Mouse (Mus musculus) gastrocnemius, postnatal 14 days (tissue): Measurements from ENCODE around the gene Creld1. TPM values are rescaled to one million over a fixed set of nuclear protein-coding genes. Genes with fewer than 3 reads are reported as not detected.
A peak's percentile ranks its signal among the peaks of the same experiment; 100 is the strongest.

Source experiments
- DNase-seq: peaks from one replicate; pipeline ENCODE4 v3.0.0; 2021; ENCODE audit warnings: mixed read lengths
- intact Hi-C: fragments of 180-260 bp; cut with DNase I; formaldehyde crosslinking; loops from one replicate; pipeline ENCODE4 v1.15.1; 2025; ENCODE audit warnings: low total_unique reads
- total RNA-seq, 2 experiments: library from RNA; stranded (reverse); gene quantifications; 2 replicates each; pipeline ENCODE4 v1.2.3; 2021

Gene Creld1
- total RNA-seq, 2 experiments from 2014 or later = 37.1 to 39.6 TPM

DNA sequence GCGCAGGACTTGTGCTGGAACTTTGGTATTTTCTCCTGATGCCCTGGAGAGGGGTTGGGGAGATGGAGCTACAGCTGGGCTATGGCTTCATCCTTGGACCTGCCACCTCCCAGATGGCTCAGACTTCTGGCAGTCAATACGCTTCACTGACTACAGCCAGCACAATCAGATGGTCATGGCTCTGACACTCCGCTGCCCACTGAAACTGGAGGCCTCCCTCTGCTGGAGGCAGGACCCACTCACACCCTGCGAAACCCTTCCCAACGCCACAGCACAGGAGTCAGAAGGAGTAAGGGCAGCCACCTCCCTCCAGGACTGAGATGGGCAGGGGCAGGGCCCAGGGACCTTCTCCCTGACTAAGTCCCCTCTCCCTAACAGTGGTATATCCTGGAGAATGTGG is 17.5 kb upstream of the Creld1 start:
- DNase-seq = peak; percentile 26
- intact Hi-C loops = loop anchor here (5.0 kb wide), 1 partner anchor 38 kb away; no protein-coding TSS in a partner anchor

DNA sequence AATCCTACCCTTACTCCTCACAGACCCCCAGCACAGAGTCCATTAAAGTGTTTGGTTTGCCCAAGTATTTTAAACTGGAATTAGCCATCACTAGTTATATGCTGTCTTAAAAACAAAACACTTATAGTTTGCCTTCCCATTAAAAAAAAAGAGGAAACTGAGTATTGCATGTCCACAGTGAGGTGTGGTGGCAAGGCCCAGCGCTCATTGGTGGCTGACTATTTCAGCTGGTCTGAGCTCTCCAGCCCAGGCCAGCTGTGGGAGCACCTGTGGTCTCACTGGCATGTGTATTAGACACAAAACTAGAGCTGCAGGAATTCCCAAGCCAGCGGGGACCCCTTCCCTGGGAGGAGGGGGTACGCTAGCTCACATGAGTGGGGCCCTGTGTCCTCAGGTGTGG is 14.6 kb upstream of the Creld1 start:
- DNase-seq = no peak
- intact Hi-C loops = loop anchor here (5.0 kb wide), 1 partner anchor 41 kb away; no protein-coding TSS in a partner anchor

DNA sequence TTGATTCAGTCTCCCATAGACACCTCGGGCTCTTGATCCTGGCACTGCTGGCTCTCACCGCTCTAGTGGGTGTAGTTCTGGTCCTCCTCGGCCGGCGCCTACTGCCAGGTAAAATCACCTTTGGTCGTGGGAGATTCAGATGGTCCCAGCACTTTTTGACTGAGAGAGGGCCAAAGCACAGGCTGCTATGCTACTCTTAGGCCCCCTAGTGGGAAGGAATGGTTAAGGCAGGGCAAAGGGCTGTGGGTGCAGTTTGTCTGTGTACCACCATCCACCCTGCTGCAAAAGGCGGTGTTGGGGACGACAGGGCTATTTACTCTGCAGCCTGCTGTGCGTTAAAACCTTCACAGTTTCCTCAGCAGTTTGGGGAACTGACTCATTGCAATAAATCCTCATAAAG is 14.1 kb upstream of the Creld1 start:
- intact Hi-C loops = loop anchor here (5.0 kb wide), 1 partner anchor 42 kb away; no protein-coding TSS in a partner anchor
- peak; percentile 61 for DNase-seq

DNA sequence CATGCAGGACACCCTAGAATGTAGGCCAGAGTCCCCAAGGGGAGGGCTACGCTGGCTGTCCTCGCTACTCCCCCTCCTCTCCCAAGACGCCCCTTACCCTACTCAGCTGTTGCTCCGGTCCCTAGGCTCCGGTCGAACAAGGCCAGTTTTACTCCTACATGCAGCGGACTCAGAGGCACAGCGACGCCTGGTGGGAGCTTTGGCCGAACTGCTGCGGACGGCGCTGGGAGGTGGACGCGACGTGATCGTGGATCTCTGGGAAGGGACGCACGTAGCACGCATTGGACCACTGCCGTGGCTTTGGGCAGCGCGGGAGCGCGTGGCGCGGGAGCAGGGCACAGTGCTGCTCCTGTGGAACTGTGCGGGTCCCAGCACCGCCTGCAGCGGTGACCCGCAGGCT is 13.7 kb upstream of the Creld1 start:
- DNase-seq = peak; percentile 82
- intact Hi-C loops = loop anchor here (5.0 kb wide), 1 partner anchor 42 kb away; no protein-coding TSS in a partner anchor

DNA sequence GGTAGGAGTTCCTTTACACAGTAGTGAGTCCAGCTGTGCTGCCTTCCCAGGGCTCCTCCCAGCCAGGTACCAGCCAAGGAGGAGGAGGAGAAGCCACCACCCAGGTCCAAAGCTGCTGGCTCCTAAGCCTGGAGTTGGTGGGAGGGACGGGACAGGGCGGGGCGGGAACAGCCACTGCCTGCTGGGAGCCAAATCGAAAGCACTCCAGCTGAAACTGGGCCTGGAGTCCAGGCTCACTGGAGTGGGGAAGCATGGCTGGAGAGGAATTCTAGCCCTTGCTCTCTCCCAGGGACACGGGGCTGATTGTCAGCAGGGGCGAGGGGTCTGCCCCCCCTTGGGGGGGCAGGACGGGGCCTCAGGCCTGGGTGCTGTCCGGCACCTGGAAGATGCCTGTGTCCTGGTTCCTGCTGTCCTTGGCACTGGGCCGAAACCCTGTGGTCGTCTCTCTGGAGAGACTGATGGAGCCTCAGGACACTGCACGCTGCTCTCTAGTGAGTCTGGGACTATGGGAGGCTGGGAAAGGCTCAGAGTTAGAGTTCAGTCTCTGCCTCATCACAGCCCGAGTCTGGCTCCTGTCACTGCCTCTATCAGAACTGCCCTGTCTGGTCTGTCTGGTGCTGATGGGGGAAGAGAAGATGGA is 11.7 kb upstream of the Creld1 start, which contains the start of gene Il17rc:
TSS of gene Il17rc (plus strand) at position 131 of the 640 bp plus-strand sequence.
- intact Hi-C loops = no loop called here
- peak; percentile 76 for DNase-seq

DNA sequence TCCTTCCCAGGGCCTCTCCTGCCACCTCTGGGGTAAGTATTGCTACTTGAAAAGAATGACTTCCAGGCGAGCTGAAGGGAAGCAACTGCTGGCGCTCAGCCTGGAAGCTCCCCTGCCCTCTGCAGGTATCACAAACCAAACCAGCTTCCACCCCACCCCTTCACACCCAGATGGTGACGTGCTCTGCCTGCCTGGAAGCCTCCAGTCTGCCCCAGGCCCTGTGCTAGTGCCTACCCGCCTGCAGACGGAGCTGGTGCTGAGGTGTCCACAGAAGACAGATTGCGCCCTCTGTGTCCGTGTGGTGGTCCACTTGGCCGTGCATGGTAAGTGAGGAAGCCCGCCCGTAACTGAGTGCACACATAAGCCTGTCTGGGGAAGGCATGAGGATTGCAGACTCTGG is 11.0 kb upstream of the Creld1 start:
- no peak for DNase-seq
- intact Hi-C loops = no loop called here

DNA sequence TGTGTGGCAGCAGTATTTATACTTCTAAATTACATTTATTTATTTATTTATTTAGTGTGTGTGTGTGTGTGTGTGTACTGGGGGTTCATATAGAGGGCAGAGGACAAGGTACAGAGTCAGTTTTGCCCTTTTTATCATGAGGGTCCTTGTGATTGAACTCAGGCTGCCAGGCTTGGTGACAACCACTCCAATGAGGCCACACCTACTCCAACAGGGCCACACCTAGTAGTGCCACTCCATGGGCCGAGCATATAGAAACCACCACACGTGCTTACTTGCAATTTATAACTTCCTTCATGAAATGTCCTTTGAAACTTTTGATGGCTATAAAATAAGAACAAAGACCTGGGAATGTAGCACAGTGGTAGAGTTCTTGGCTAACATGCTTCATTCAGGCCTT is 9.9 kb upstream of the Creld1 start:
- intact Hi-C loops = no loop called here
- DNase-seq = no peak

DNA sequence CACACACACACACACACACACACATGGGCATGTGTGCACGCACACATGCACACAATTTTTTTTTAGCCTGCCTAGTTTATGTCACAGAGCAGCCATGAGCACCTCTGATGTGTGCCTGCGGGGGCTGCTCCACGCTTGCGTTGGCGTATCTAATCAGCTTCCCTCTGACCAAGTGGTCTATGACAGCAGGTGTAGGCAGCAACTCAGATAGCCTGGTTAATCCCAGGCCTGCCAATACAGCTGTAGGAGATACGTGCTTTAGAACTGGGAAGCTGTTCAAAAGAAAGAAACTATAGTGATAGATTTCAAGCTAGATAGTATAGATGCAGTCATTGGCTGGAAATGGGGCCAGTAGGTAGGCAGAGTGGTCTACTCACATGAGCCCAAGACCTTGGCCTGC is 9.4 kb upstream of the Creld1 start:
- intact Hi-C loops = no loop called here
- no peak for DNase-seq

DNA sequence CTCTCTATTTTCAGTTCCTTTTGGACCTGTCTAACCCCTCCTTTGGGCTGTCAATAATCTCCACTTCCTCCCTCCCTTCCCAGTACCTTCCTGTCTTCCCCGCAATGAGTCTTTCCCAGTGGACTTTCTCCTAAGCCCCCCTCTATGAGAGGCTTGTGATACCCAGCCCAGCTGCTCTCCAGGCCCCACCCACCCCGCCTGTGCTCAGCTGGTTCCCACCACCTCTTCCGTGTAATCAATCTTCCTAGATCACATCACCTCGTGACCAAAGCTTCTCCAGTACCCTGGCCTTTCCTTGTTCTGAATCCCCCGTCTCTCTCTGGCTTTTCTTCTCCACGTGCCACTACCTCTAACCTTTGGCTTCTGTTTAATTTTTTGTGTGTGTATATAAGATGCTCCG is 5.7 kb upstream of the Creld1 start:
- no peak for DNase-seq
- intact Hi-C loops = no loop called here

DNA sequence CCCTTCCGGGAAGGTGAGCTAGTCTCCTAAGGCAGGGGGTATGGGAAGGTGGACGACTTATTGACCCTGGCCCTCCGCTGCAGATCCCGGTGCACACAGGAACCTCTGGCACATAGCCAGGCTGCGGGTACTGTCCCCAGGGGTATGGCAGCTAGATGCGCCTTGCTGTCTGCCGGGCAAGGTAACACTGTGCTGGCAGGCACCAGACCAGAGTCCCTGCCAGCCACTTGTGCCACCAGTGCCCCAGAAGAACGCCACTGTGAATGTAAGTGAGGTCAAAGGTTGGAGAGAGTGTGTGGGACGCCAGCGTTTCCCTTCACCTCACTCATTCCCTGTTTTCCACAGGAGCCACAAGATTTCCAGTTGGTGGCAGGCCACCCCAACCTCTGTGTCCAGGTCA is 4.2 kb upstream of the Creld1 start:
- intact Hi-C loops = no loop called here
- no peak for DNase-seq

DNA sequence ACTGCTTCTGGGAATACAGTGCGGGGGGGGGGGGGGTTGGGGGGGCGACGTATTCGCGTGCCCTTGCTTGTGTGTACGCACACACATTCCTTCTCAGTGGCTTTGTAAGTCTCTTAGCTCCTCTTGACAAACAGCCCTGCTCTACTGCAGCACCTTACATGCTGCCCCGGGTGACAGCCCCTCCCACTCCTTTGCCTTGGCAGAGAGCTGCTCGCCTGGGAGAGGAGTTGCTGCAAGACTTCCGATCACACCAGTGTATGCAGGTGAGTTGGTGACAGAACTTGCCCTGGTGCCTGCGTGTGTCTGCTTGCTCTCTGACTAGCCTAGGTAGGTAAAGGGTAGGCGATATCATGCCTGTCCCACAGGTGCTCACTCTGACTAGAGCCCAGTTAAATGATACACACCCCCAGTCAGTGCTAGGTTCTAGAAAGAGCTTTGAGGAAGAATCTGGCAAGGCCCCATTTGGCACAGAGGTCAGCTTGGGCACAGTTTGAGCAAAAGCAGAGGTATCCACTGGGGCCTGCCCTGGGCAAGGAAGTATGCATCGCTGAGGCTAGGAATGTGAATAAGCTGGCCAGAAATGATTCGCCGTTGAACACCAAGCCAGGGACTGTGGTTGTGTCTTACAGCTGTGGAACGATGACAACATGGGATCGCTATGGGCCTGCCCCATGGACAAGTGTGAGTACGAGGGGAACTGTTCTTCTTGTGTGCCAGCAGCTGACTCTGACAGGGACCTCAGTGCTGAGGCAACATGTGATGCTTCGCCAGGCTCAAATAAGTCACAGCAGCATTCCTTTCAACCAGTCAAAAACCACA is 2.3 kb upstream of the Creld1 start:
- no peak for DNase-seq
- intact Hi-C loops = no loop called here

DNA sequence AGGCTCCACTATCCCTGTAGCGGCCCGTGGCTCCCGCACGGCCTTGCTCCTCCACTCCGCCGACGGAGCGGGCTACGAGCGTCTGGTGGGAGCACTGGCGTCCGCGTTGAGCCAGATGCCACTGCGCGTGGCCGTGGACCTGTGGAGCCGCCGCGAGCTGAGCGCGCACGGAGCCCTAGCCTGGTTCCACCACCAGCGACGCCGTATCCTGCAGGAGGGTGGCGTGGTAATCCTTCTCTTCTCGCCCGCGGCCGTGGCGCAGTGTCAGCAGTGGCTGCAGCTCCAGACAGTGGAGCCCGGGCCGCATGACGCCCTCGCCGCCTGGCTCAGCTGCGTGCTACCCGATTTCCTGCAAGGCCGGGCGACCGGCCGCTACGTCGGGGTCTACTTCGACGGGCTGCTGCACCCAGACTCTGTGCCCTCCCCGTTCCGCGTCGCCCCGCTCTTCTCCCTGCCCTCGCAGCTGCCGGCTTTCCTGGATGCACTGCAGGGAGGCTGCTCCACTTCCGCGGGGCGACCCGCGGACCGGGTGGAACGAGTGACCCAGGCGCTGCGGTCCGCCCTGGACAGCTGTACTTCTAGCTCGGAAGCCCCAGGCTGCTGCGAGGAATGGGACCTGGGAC is 509 bp upstream of the Creld1 start:
- peak; percentile 48 for DNase-seq
- intact Hi-C loops = no loop called here

DNA sequence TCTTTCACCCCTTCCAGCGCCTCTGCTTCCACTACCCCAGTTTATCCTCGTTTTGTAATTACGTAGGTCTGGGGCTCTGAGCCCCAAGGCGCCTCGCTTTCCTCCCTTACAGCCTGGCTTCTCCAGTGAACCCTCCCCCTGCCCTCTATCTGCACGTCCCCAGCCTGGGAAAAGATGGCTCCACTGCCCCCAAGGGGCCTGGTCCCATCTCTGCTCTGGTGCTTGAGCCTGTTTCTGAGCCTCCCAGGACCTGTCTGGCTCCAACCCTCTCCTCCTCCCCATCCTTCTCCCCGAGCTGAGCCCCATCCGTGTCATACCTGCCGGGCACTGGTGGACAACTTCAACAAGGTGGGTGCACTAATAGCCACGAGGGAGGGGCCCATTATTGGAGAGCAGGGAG is 632 bp downstream of the Creld1 start:
- DNase-seq = no peak
- intact Hi-C loops = no loop called here

DNA sequence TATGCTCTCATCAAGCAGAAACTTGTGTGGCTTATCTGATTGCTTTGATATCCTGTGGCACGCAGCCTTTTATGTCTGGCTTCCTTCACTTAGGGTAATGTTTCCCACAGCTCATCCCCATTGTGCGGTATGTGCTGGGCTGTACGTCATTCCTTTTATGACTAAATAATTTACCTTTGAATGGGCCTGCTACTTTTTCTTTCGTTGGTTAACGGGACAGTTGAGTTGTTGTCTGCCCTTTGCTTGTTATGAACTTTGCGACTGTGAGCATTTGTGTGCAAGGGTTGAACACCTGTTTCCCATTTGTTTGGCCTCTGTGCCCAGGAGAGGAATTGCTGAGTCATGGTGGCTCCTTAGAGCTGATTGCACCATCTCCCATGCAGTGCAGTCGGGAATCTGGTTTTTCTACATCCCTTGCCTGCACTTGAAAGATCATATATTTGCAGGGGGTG is 4.1 kb downstream of the Creld1 start:
- no peak for DNase-seq
- intact Hi-C loops = no loop called here

DNA sequence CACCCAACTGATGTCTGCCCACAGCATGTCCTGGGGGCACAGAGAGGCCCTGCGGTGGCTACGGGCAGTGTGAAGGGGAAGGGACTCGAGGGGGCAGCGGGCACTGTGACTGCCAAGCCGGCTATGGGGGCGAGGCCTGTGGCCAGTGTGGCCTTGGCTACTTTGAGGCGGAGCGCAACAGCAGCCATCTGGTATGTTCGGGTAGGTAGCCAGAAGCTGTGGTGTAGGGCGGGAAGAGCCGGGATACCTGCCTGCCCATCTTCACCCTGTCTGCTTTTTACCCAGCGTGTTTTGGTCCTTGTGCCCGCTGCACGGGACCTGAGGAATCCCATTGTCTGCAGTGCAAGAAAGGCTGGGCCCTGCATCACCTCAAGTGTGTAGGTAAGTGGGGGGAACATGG is 6.3 kb downstream of the Creld1 start:
- intact Hi-C loops = no loop called here
- DNase-seq = no peak

DNA sequence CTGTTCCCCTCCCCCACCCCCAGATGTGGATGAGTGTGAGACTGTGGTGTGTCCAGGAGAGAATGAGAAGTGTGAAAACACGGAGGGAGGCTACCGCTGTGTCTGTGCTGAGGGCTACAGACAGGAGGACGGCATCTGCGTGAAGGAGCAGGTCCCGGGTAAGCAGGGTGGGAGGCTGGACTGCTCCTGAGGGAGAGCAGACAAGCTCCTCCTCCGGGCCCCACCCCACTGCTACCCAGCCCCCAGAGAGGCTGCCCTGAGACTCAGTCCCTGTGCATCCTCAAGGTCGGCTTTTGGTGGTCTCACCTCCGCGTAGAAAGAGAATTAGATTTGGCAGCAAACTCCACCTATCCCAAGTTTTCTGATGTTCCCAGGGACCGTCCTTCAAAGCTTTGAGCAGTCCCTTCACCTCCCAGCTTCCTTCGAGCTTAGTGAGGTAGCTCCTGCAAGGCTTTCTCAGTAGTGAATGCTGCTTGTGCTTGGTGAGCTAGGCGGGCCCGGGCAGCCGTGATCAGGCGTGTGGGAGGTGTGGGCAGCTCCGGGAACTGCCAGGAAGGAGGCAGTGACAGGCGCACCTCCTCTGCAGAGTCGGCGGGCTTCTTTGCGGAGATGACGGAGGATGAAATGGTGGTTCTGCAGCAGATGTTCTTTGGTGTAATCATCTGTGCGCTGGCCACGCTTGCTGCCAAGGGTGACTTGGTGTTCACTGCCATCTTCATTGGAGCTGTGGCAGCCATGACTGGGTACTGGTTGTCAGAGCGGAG is 9.2 kb downstream of the Creld1 start:
- no peak for DNase-seq
- intact Hi-C loops = no loop called here

DNA sequence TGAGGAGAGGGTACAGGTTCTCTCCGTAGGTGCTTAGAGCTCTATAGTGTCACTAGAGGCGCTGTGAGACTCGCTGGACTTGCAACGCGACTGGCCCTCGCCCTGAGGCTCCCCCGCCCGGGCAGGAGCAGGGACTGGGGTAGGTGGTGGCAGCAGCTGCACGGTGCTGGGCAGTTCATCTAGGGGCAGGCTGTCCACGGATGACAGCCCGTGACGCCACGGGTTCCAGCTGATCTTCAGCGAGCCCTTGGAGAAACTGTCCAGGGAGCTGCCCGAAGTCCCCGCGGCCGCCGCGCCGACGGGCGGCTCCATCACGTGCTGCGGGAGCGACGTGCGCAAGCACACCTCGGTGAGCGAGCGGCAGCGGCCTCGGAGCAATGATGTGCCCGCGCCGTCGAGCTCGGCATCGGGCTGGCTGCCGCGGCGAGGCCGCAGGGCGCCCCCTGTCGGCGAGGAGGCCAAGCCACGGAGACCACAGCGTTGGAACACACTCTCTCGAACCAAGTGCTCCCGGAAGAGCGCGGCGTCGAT is 11.2 kb downstream of the Creld1 start:
- intact Hi-C loops = no loop called here
- DNase-seq = peak; percentile 82

DNA sequence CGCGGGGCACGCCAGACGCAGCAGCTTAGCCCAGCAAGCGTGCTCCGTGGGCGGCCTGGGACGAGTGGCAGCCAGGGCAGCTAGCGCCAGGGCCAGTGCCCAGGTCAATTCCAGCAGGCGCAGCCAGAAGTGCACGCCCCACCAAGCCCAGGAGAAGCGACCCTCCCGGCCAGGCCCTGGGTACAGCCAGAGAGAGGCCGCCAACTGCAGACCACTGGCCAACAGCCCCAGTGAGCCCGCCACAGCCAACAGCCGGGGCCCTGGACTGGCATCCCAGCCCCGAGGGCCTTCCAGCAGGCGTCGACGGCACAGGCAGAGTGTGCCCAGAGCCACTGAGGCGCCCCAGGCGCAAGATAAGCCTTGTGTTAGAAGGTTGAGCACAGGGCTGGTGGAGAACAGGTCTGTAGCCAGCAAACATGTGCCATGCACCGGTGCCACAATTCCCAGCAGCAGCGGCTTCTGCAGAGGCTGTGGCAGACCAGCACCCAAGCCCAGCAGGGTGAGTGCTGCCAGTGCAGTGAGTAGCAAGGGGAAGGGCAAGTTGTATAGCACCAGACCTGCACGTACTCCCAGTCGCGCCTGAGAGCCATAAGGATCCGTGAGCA is 12.1 kb downstream of the Creld1 start:
- peak; percentile 43 for DNase-seq
- intact Hi-C loops = no loop called here

DNA sequence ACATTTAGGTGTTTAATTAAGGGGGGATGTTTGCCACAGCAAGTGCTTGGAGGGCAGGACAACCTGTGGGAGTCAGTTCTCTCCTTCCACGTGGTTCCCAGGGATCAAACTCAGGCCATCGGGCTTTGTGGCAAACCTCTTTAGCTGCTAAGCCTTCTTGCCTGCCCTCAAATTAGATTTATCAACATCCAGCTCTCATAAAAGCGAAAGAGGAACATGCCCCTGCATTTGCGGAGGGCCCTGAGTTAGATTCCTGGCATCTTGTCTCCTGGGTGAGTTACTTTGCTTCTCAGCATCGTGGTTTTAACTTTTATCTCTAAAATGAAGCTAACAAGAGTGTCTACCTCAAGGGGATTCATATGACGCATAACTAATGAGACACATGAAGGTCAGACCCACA is 16.2 kb downstream of the Creld1 start:
- no peak for DNase-seq
- intact Hi-C loops = no loop called here
